Mouse (Mus musculus) bone marrow, adult 2 months (tissue): ENCODE data around the gene Zbtb32.

ENCODE experiments used
- CTCF ChIP-seq: fragments of 200-500 bp; IDR thresholded peaks from 2 replicates; pipeline ENCODE4 v1.5.1; 2011; ENCODE audit warnings: low read length, control low read depth; ENCODE audit not compliant: control insufficient read depth, insufficient read depth
- POLR2A ChIP-seq: fragments of 200-500 bp; IDR thresholded peaks from 2 replicates; pipeline ENCODE4 v1.6.1; 2011; ENCODE audit warnings: low read depth, mild to moderate bottlenecking, control low read depth, low read length, borderline replicate concordance; ENCODE audit not compliant: control insufficient read depth

DNA sequence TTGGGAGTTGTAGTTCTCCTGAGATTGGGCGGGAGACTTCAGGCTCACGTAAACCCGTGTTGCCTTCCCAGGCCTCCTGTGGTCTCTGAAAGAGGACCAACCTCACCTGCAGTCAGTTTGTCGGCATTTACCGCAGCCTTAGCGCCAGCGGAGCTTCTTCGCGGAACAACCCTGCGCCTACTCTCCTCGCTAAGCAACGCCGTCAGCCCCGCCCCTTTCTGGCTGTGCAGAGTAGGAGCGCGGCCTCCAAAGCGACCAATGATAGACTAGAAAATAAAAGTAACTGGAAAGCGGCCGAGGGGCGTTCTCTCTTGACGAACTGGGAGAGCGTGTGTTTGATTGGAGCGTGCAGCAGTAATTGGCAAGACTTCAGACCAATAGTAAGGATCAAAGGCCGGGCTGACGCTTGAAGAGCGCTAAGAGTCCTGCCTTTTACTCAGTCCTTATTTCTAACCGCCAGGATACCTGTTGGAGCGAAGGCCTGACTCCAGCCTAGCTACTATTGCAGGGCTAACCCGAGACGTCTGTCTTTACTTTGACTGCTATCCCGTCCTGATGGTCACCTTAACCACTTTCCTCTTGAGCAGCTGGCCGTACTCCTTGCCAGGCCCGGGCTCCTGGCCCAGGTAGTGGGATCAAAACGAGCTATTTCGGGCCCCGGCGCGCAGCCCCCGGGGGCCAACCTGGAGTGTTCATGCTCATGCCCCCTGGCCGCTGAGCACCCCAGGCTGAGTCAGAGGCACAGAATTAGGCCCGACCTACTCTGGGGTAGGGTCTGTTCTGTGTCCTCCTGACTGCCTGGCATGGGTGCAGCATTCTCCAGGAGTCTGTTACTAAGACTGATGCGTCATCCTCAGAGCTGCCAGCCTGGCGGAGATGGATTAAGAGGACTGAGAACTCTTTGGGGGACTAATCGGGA, 46.3 kb downstream of the Zbtb32 start, which contains the start of the genes Hspb6 and Proser3:
- no peak for TF ChIP-seq CTCF
- TF ChIP-seq POLR2A: peak; percentile 60
